In genomic region chr14:12011766-12012165, GRCm38 (mm10) we compare ENCODE assay signal across 11 mouse cellular contexts.
"Had no signal": no experiment of that assay in that cellular context is flagged by ENCODE, and none has a peak within 500 bp of the region (broad histone marks: within the 10 kb centered on the region; RNA-seq: fewer than 3 reads in every experiment).

No protein-coding gene starts in this region.

- ATAC-seq: liver, postnatal 0 days; lung, postnatal 0 days; midbrain, embryonic 13.5 days; midbrain, embryonic 16.5 days had no signal

- DNase-seq: liver, postnatal 0 days; lung, adult 2 months; lung, postnatal 14 days; lung, postnatal 36 days; right cerebral cortex, postnatal 25 days; thymus, adult 18-20 months; thymus, postnatal 14 days; thymus, postnatal 36 days had no signal
